Mouse (Mus musculus) fat pad, adult 2 months (tissue): ENCODE results near the gene Selenon.
"Not testable (repeated sequence)": the region's sequence is repeated elsewhere in the genome, so short reads cannot be mapped to it uniquely, and the experiment has no call there.

Experiments
- DNase-seq: peaks from one replicate; pipeline ENCODE4 v3.0.0-alpha.2; 2011; ENCODE audit warnings: low read depth, low spot score; ENCODE audit errors: extremely low read depth

Gene Selenon

GRCm38 (mm10) chr4:134511730-134512129 is 40.2 kb downstream of the Selenon start:
- DNase-seq, result no peak

- DNase-seq, result no peak
Measured at GRCm38 (mm10) chr4:134510845-134511411, 41.0 kb downstream of the Selenon start, which contains the start of gene Aunip. TSS of gene Aunip (plus strand) at chr4:134510999.

- no peak for DNase-seq
Measured at GRCm38 (mm10) chr4:134510396-134510795, 41.6 kb downstream of the Selenon start.

GRCm38 (mm10) chr4:134506713-134507112 is 45.3 kb downstream of the Selenon start:
- DNase-seq, result no peak

- no peak for DNase-seq
Measured at GRCm38 (mm10) chr4:134505966-134506594, 45.9 kb downstream of the Selenon start.

- DNase-seq, result no peak
Measured at GRCm38 (mm10) chr4:134505303-134505789, 46.6 kb downstream of the Selenon start.

- DNase-seq, result no peak
Measured at GRCm38 (mm10) chr4:134503686-134504357, 48.1 kb downstream of the Selenon start.

- DNase-seq, result no peak
Measured at GRCm38 (mm10) chr4:134501095-134501494, 50.9 kb downstream of the Selenon start.

- not testable (repeated sequence) for DNase-seq
Measured at GRCm38 (mm10) chr4:134498983-134499382, 53.0 kb downstream of the Selenon start.

- no peak for DNase-seq
Measured at GRCm38 (mm10) chr4:134497986-134498731, 53.8 kb downstream of the Selenon start.

- DNase-seq, result no peak
Measured at GRCm38 (mm10) chr4:134497223-134497622, 54.7 kb downstream of the Selenon start.

- no peak for DNase-seq
Measured at GRCm38 (mm10) chr4:134496595-134497210, 55.3 kb downstream of the Selenon start, which contains the start of gene Paqr7. TSS of gene Paqr7 (plus strand) at chr4:134496697.

GRCm38 (mm10) chr4:134495546-134495923 is 56.4 kb downstream of the Selenon start:
- no peak for DNase-seq

GRCm38 (mm10) chr4:134494780-134495545 is 57.0 kb downstream of the Selenon start:
- no peak for DNase-seq

- not testable (repeated sequence) for DNase-seq
Measured at GRCm38 (mm10) chr4:134494161-134494560, 57.8 kb downstream of the Selenon start.

GRCm38 (mm10) chr4:134491716-134492115 is 60.2 kb downstream of the Selenon start:
- no peak for DNase-seq

GRCm38 (mm10) chr4:134489986-134490665 is 61.8 kb downstream of the Selenon start:
- DNase-seq, result no peak

- DNase-seq, result no peak
Measured at GRCm38 (mm10) chr4:134488211-134488610, 63.8 kb downstream of the Selenon start.
